Mouse (Mus musculus) thymus, postnatal 0 days (tissue): ENCODE measurements around the gene Itsn1. TPM values are rescaled to one million over a fixed set of nuclear protein-coding genes. Genes with fewer than 3 reads are reported as not detected.

Source experiments
- DNase-seq: peaks from one replicate; pipeline ENCODE4 v3.0.0-alpha.2; 2015; ENCODE audit warnings: low spot score
- polyA plus RNA-seq: library from polyadenylated mRNA; unstranded; fragments of >200 nt; fragmentation: Nextera tagmentation; extraction: Ambion mirVana; gene quantifications from 2 replicates; pipeline ENCODE4 v1.2.1, GENCODE M21; 2015

Itsn1 gene
- polyA plus RNA-seq, 1 experiment from 2014 or later: 3.0 TPM

DNA sequence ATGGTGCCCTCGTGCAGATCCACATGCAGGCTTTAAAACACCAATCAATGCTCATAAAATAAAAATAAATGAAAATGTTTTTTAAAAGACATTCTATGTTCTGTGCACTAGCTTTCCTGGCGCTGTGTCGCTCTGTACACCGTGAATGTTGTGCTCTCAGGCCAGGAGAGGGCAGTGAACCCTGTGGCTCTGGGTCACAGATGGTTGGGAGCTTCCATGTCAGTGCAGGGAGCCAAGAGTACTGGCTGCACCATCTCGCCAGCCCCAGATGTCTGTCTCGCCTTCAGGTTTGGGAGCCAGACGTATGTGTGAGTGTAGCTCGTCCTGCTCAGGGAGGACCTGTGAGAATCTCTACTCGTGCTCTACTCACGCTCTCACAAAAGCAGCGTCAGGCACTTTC is 109.7 kb downstream of the Itsn1 start:
- DNase-seq: no peak

DNA sequence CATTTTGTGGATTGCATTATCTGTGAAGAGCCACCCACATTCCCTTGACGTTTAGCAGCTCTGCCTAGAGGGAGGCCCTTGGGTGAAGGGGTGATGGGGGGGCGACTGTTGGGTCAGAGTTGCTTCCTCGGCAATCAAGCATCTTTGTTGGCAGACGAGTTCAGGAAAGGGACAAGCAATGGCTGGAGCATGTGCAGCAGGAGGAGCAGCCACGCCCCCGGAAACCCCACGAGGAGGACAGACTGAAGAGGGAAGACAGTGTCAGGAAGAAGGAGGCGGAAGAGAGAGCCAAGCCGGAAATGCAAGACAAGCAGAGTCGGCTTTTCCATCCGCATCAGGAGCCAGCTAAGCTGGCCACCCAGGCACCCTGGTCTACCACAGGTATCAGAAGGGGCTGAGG is 110.4 kb downstream of the Itsn1 start:
- DNase-seq: no peak

DNA sequence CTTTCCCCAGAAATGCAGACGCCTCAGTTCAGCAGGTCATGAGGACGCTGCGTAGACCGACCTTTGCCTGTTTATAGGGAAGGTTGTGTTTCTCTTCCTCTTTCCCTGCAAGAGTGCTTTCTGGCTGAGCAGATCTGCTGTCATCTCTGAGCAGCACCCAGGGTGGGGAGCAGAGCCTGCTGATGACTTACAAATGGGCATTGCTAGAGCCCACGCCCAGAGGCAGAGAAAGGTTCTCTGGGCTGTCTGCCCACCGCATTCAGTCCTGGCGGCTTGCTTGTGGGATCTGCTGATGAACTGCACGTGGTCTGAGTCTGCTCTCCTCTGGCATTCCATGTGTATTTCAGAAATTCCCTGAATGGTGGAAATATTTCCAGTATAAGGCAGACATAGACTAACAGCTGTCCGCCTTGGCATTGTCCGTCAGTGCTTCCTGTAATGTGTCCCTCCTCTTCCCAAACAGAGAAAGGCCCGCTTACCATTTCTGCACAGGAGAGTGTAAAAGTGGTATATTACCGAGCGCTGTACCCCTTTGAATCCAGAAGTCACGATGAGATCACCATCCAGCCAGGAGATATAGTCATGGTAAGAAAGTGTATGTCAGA is 112.0 kb downstream of the Itsn1 start:
- no peak for DNase-seq

DNA sequence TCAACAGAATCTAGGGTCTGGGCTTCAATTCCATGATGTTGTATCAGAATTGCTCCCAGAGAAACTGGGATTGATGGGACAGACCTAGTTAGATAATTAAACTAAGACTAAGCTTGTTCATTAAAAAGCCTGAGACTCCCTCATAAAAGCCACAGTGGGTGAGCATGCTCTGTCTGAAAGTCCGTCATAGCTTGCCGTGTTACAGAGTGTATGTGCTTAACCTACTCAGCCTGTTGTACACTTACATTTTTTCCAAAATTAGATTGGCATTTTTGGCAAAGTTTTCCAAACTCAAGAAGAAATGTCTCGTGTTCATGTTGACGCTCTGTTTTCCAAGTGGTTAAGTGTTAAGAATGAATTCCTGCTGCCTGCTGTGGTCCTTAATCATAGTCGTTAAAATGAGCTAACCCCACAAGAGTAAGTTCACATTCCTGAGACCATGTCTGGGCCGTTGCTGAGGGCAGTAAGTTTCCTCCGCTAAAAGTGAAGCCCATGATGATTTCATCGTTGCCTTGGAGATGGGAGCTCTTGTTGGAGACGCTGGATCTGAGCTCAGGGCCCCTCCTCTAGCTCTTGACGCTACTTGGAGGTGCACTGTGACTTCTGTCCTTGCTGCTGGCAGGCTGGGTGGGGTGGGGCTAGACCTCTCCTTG is 117.1 kb downstream of the Itsn1 start:
- no peak for DNase-seq

DNA sequence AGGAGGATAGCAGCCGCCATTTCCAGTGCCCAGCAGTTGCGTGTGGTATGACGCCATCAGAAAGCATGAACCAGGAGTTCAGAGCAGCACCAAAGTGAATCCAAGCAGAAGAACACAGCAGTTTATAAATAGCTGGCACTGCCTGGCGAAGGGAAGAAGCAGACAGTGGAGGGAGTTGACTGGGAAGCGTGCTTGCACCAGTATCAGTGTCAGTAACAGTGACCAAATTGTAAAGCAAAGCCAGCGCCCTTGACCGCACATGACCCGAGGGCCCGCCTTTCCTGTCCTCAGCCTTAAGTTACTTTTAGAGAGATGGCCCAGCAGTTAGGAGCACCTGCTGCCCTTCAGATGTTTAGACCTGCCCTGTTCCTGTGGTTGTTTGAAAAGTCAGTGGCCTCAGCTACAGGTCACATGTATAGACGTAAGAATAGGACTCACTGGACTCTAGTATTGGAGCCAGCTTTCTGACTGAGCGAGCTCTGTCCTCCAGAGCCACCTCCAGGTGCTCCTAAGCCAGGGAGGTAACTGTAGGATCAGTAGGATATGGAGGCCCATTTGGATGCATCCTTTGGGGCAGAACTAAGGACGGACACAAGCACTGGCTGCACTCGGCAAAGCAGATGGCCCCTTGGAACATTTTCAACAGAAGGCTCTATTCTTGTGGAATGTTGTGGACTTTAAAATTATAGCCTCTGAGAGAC is 118.6 kb downstream of the Itsn1 start:
- DNase-seq: no peak

DNA sequence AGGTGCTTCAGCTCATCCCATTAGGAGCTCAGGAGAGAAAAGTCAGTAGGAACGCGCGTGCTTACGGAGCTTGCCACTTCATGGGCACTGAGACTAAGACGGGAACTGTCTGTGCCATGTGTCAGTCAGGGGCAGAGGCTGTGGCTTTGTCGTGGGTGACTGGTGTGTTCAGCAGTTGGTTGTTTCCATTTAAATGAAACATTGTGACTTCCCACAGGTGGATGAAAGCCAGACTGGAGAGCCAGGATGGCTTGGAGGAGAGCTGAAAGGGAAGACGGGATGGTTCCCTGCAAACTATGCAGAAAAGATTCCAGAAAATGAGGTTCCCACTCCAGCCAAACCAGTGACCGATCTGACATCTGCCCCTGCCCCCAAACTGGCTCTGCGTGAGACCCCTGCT is 119.4 kb downstream of the Itsn1 start:
- DNase-seq: no peak

DNA sequence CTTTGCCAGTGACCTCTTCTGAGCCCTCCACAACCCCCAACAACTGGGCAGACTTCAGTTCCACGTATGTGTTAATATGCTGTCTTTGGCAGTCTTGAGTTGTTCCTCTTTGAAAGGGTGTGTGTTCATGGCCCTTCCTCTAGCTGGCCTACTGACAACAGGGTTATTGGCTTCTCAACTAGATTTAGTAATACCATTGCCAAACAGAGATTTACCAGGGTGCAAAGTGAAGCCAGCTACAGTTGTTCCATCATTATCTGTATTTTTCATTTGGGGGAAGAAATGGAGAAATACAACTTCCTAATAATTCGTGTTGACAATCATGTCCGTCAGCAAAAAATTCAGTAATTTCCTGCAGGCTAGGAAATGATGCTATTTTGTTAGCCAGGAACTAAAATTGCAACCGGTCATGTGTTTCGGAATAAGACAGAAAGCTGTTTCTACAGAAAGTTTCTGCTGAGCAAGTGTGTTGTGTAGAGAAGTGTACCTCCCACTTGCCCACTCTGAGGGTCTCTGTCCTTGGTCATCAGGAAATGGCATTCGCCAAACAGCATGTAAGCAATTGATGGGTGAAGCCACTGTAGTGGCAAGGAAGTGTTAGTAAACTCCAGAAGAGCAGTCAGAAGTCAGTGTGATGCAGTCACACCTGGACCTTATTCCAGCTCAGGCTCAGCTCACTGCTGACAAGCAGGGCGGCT is 120.0 kb downstream of the Itsn1 start:
- DNase-seq: no peak

DNA sequence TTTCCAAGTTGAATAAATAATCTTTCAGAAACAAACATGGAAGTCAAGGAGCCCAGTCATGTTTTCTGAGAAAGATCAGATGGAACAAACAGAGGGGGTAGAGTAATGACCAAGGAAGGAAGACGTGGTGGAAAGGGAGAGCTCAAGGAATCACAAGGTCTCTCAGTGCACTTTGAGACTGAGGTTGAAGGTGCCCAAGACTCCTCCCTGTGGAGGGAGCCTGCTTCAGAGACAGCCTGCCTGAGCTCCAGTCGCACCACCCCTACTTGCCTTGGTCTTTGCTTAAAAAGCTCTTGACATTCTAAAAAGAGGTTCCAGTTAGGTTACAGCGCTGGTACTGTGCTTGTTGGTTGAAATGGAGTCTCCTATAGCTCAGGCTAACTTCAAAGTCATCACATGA is 121.1 kb downstream of the Itsn1 start:
- no peak for DNase-seq

DNA sequence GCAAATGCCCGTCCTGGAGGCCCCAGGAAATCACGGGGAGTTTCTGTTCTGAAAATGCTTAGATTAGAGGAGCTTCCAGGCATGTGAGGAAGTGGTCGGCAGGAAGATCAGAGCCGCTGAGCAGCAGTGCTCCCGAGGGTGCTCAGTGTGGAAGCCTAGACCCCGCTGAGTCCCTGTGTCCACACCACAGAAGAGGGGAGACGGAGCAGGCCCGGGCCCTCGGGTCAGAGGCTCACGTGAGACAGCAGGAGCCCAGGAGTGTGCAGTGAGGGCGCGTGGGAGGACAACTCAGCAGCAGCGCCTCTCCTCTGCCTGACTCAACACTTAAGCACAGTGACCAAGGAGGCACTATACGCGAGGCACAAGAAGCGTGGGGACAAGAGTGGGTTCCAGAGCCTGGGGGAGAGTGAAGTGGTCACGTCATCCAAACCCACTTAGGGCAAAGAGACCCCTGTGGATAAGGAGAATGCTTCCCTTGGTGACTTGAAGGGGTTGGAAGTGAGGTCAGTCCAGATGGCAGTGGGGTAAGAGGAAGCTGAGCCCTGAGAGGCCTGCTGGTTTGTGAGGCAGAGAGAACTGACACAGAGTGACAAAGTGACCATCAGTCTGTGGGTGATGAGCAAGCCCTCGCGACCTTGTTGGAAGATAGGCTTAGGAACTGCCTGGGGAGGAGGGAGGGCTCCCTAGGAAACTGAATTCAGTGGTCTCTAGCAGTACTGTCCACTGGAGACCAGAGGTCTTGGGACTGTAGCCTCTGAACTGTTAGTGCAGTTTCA is 122.6 kb downstream of the Itsn1 start:
- no peak for DNase-seq

DNA sequence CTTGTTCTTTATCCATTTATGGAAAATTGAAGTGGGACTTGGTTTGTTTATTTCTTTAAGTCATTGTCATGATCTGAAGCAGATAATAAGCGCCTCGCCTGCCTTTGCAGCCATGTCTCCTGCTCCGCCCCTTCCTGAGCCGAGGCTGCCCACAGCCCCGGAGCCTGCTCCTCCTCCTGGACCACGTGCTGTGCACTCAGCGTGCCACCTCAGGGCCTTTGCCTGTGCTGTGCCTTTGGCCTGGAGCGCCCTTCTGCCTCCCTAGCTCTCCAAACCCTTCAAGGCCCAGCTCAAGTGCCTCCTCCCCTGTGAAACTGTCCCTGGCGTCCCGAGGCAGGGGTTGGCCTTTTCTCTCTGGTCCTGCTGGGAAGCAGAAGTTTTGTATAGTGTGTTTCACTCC is 123.7 kb downstream of the Itsn1 start:
- no peak for DNase-seq

DNA sequence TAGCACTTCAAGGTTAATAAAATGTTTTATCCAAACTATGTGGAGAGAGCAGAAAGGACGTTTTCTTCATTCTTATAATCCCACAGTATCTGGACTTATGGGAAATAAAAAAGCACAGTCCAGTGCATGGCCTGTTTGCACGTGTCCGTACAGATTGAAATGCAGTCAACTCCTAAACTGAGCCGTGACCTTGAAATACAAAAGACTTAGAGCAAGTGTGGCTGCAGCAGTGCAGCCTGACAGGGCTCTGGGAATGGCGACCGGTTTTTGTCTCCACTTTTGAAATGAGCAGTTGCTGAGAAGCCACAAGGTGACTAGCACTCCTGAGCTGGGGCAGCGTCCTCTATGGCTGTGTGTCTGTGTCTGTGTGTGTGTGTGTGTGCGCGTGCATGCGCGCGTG is 124.1 kb downstream of the Itsn1 start:
- DNase-seq: no peak

DNA sequence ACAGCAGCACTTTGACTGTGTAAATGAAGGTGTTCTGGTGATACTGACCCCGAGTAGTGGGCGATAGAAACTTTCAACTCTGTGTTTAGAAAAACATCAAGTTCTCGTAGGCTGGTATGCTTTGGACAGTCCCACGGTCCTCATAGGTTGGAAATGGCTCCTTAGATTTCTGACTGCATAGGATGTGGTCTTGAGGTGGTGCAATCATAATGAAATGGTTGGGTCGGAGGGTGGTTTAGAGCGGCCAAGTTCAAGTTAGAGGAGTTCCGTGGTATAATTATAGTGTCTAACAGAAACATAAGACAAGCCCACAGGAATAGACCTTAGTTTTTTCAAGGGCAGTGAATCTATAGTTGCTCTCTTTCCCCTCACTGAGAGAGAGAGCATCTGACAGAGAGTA is 129.6 kb downstream of the Itsn1 start:
- no peak for DNase-seq

DNA sequence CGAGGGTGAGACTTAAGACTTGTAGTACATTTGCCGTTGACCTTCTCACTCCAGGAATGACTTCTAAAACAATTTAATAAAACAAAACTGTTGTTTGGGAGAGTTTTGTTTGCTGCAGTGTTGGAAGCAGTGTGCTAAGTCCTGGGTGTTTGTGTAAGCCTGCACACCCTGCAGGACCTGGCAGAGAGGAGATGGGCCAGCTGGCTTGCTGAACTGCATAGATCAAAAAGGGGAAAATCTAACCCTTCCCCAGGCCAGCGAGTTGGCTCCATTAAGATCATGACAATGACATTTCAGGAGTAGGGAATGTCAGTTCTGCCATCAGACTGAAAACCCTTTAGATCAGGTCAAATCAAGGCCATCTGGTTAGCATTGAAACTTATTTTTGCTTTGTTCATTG is 130.1 kb downstream of the Itsn1 start:
- no peak for DNase-seq

DNA sequence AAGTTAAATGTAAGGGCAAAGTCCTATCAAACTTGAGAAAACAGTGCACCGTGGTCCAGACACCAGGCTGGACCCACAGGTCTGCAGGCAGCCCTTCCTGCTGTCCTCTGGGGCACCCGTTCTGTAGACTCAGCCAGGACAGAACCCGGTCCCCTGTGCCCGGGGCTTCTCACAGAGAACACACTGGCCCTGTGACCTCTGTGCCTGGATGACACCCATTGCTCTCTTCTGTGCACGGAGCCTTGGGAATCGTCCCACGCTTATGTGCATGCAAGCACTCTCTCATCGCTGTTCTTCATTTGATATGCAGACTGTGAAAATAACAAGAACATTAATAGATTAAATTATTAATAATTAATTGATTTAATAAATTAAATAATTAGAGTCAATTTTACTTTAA is 130.9 kb downstream of the Itsn1 start:
- no peak for DNase-seq

DNA sequence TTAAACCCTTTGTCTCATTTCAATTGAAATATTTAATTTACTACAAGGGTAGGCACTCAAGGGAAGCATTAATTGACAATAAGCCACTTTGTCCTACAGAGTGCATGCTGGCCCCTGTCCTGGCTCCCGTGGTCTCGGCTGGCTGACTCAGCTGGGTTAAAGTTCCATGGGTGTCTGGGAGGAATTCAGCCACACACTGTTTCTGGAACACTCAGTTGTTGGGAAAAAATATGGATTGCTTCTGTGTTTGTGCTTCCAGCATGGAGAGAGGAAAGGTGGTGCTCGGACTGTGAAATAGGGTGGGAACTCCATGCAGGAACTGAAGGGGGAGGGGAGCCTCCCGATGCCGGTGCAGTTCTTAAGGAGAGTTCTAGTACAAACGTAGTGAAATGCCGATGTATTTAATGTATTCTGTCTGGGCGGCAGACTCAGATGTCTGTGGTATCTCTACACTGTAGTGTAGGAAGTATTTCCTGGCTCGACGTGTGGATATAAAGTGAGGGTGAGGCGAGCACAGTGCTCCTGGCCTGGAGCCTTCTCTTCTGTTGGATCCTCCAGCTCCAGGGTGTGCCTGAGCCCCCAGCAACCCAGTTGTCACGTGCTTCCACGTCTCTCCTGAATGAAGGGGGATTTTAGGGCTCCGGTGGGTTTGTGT is 131.5 kb downstream of the Itsn1 start:
- DNase-seq: no peak

DNA sequence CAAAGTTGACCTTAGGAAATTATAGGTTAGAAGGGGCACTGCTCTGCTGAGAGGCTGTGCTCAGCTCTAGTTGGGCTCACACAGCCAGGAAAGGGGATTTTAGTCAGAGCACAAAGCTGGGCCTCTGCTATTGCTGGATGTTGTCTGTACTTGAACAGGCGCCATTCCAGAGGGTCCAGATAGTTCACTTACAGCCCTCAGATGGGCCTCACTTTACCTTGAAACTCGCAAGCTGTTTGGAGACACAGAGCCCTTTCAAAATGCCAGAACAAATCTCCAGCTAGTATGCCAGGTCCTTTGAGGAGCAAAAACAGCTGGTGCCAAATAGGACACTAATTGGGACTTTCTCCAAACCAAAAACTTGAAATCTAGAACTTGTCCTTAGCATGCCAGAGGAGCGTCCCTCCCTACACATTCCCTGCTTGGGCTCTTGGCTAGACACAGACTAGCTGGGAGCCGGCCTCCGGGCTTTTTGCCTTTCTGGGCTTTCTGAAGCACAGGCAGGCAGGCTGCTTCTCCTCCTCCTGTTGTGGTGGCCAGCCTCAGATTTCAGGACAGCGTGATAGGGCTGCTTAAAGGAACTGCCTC is 132.8 kb downstream of the Itsn1 start:
- no peak for DNase-seq

DNA sequence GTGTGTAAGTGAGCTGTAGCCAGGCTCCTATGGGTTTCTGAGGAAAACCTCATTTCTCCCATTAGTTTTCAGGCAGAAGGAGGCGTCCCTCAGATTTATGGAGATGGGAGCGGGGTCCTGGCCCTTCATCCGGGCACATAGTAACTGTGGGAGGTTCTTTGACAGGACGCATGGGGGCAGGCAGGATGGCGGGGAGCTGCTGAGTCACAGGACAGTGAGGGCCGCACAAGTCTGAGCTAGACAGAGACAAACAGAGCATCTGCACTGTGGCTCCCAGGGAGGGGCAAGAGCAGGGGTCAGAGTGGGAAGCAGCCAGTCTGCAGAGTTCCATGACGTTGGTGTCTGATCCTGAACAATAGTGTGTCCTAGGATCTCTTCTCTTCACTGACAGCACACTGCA is 133.8 kb downstream of the Itsn1 start:
- no peak for DNase-seq

DNA sequence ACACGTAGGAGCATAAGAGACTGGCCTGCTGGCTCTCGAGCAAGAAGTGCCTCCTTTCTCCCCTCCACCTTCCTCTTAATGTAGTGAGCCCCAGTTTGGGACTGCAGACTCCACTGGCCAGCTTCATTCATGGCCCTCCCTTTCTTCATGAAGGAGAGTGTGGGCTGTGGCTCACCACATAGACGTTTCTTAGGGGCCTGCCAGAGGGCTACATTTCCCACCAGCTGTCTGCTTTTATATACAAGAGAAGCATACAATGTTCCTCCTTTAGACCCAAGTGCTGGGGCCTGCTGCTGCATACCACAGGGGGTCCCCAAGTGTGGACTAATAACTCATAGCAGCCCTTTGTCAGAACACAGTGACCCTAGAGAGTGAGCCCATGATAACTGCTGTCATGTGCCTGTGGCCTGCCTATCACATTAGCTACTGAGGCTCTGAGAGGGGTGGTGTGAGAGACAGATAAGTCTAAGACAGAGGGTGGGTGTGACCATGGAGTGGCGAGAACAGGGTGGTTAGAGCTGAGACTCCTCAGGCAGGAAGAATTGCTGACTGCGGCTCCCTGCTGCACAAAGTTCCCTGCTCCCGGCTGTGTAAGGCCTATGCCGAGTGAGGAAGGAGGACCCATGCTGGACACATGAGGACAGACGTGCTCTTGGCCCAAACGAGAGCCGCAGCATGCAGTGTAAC is 135.7 kb downstream of the Itsn1 start:
- DNase-seq: no peak

DNA sequence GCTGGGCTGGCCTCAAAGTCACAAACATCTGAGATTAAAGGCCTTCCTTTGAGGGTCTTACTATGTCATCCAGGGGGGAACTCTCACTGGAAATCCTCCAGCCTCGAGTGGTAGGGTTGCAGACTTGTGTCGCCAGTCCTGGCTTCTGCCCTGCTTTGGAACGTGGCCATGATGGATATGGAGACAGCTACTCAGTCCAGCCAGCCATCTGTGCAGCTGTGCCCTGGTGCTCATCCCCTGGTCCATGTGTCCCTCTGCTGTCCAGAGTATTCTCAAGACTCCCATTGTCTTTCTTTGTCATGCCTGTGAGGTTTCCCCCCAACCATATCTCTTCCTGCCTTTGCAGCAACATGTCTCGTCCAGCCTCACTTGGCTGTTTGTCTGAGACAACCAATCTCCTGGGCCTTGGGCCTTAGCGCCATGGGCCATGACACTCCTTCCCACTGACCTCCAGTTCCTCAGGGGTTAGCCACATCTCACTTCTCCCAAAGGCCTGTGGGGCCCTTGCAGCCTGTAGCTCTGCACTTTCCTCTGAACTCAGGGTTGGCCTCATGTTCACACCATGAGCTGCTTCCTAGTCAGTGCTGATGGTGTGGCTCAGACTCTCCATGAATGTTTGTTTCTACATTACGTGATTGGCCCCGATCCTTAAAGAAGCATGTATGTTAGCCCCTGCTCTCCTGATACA is 136.6 kb downstream of the Itsn1 start:
- DNase-seq: no peak

DNA sequence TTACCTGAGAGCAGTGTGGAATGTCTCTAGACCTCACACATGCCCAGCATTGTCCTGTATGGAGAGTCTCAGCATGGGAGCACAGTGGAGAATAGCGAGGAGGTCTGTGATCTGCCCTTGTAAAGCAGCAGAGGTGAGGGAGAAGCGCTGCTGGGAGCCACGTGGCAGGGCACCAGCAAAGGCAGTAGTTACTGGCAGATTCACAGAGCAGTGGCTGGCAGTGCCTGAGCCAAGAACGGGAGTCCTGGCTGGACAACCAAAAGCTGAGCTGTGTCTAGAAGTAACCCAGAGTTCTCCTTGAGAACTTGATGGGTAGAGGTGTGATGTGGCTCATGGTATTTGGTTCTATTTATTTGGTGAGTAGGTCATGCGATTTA is 137.2 kb downstream of the Itsn1 start:
- DNase-seq: no peak
